40 mouse cellular contexts compared by ENCODE assay signal in genomic region chr8:13519503-13519902, GRCm38 (mm10). TPM values are rescaled to one million over a fixed set of nuclear protein-coding genes. Genes with fewer than 3 reads are reported as not detected.
DNase-seq lines count a peak whose midpoint lies in the region; TF ChIP-seq lines count a peak whose summit lies in the region.
"Had no signal": no experiment of that assay in that cellular context is flagged by ENCODE, and none has a peak within 500 bp of the region (broad histone marks: within the 10 kb centered on the region; RNA-seq: fewer than 3 reads in every experiment).

No protein-coding gene starts in this region.

- peak; percentile 51 for DNase-seq in layer of hippocampus, adult 9-11 months
- DNase-seq in layer of hippocampus, postnatal 14 days (ENCODE audit: low spot score in 2 of 2) = no peak
- peak; percentile 71 for DNase-seq in brain, adult 2 months (ENCODE audit: low read depth, low spot score)
- DNase-seq in left cerebral cortex, postnatal 36 days (ENCODE audit: low spot score in 2 of 2) = peak; percentile 35 to 47
- no peak for DNase-seq in yolk sac, embryonic 10.5 days (ENCODE audit: low spot score)
- DNase-seq in B cell, adult 2 months = no peak
- no peak for DNase-seq in MN1 (ENCODE audit: low spot score)
- DNase-seq: adrenal gland, postnatal 10 days; cerebellum, adult 11-12 months; cerebellum, adult 9-11 months; gastrocnemius, adult 2 months; gastrocnemius, postnatal 36 days; heart, adult 18-20 months; heart, postnatal 4 days; kidney, adult 8-10 months; kidney, postnatal 10 days; liver, postnatal 0 days; lung, postnatal 36 days had no signal

- no peak overlapping the region for H3K4me3 ChIP-seq in cortical plate, adult 2 months (ENCODE audit: insufficient read depth, low read length)
- H3K4me3 ChIP-seq: erythroblast, embryonic 14.5 days; gastrocnemius, adult 2 months; hindbrain, embryonic 13.5 days; liver, embryonic 12.5 days had no signal

- H3K27ac ChIP-seq in cortical plate, adult 2 months (ENCODE audit: insufficient read depth, low read length) = no peak overlapping the region
- H3K27ac ChIP-seq: gastrocnemius, adult 2 months; hindbrain, embryonic 13.5 days; liver, embryonic 12.5 days had no signal

- intact Hi-C loops in left cerebral cortex, postnatal 36 days (cut with DNase I) = no loop called here

- H3K4me1 ChIP-seq in cortical plate, adult 2 months (ENCODE audit: control insufficient read depth, insufficient read depth, low read length) = no peaks in the 10 kb centered on the region
- H3K4me1 ChIP-seq: hindbrain, embryonic 13.5 days; liver, embryonic 12.5 days had no signal

- no peak for TF ChIP-seq CTCF in cortical plate, adult 2 months (IDR thresholded peaks at IDR 0.05; ENCODE audit: extremely low read depth, insufficient read depth, low read length)

- peak; percentile 61; the same call in 1 of the 2 replicates for TF ChIP-seq POLR2A in cortical plate, adult 2 months (IDR thresholded peaks at IDR 0.05; ENCODE audit: extremely low read depth, insufficient read depth, low read length)

RNA-seq across cellular contexts. Expression of gene Gas6, which starts 25.2 kb away (rescaled TPM):
- 100 to 1,000 TPM; 104 to 115 TPM for total RNA-seq in layer of hippocampus, postnatal 14 days (2021)
- polyA plus RNA-seq in cortical plate, adult 2 months (2012; rRNA removed) = 101 and 106 TPM in 2 replicates
- 100 to 1,000 TPM in 1 of 2 experiments, 10 to 100 TPM in 1; 98.8 to 117 TPM for total RNA-seq in left cerebral cortex, postnatal 36 days (2021)
- total RNA-seq: CH12.LX; neutrophil, adult 5-6 weeks had no signal

RNA-seq across cellular contexts. Expression of gene 1700029H14Rik, which starts 42.8 kb away (rescaled TPM):
- 1 to 10 TPM in 1 of 2 experiments, under 1 TPM in 1; 0.41 to 1.3 TPM for total RNA-seq in layer of hippocampus, postnatal 14 days (2021)
- polyA plus RNA-seq in cortical plate, adult 2 months (2012; rRNA removed) = 0.08 and 0.17 TPM in 2 replicates
- not detected for total RNA-seq in left cerebral cortex, postnatal 36 days (2021)
- total RNA-seq: adrenal gland, postnatal 10 days; CH12.LX; common myeloid progenitor, adult 5-6 weeks; ES-E14; gastrocnemius, adult 2 months; gastrocnemius, postnatal 36 days; heart, adult 18-20 months; heart, postnatal 4 days; megakaryocyte, adult 5-6 weeks had no signal
- polyA plus RNA-seq: C2C12; embryonic facial prominence, embryonic 14.5 days; erythroblast, embryonic 14.5 days; forebrain, embryonic 11.5 days; forebrain, embryonic 16.5 days; heart, embryonic 11.5 days; heart, embryonic 16.5 days; hindbrain, embryonic 13.5 days; intestine, embryonic 16.5 days; large intestine, adult 2 months; limb, embryonic 14.5 days; liver, embryonic 12.5 days; liver, postnatal 0 days; lung, embryonic 16.5 days; midbrain, embryonic 11.5 days; midbrain, embryonic 16.5 days; neural tube, embryonic 11.5 days had no signal

Comparison
In these comparisons a context has a peak if more than half of its experiments do, and no peak if none do; other contexts are left out.
1. DNase-seq: peak in layer of hippocampus, adult 9-11 months (single experiment), brain, adult 2 months (single experiment) and left cerebral cortex, postnatal 36 days (2 of 2); none in layer of hippocampus, postnatal 14 days (0 of 2), yolk sac, embryonic 10.5 days (single experiment), B cell, adult 2 months (0 of 2) and MN1 (single experiment).